Mouse (Mus musculus): ENCODE measurements around the gene Tssk1. TPM values are rescaled to one million over a fixed set of nuclear protein-coding genes. Genes with fewer than 3 reads are reported as not detected.

The Tssk1 gene
- polyA plus RNA-seq, 1 experiment from 2014 or later: 0.13 TPM

GRCm38 (mm10) chr16:17931906-17932460 is 38.0 kb downstream of the Tssk1 start:
- WGBS: 70% methylated on average over 5 of the region's 5 CpGs
- H3K4me1 ChIP-seq (replicated peaks; ENCODE audit: control insufficient read depth, insufficient read depth, low read length): peaks cover 6% of the 10 kb centered on the region
- H3K4me2 ChIP-seq (replicated peaks): no peak overlapping the region
- no peaks in the 10 kb centered on the region for H3K36me3 ChIP-seq (replicated peaks; ENCODE audit: control insufficient read depth, insufficient read depth)
- no peak overlapping the region for H3K27ac ChIP-seq
- H3K27me3 ChIP-seq (ENCODE audit: control insufficient read depth, insufficient read depth, low read length): no peaks in the 10 kb centered on the region
- H3K4me3 ChIP-seq (replicated peaks; ENCODE audit: low read length): no peak overlapping the region
- DNase-seq (ENCODE audit: low spot score) (no peak), ATAC-seq (ENCODE audit: low FRiP score) (no peak)
- no peak overlapping the region for H3K9ac ChIP-seq
- H3K9me3 ChIP-seq (ENCODE audit: control insufficient read depth, low read length): no peaks in the 10 kb centered on the region

DNA sequence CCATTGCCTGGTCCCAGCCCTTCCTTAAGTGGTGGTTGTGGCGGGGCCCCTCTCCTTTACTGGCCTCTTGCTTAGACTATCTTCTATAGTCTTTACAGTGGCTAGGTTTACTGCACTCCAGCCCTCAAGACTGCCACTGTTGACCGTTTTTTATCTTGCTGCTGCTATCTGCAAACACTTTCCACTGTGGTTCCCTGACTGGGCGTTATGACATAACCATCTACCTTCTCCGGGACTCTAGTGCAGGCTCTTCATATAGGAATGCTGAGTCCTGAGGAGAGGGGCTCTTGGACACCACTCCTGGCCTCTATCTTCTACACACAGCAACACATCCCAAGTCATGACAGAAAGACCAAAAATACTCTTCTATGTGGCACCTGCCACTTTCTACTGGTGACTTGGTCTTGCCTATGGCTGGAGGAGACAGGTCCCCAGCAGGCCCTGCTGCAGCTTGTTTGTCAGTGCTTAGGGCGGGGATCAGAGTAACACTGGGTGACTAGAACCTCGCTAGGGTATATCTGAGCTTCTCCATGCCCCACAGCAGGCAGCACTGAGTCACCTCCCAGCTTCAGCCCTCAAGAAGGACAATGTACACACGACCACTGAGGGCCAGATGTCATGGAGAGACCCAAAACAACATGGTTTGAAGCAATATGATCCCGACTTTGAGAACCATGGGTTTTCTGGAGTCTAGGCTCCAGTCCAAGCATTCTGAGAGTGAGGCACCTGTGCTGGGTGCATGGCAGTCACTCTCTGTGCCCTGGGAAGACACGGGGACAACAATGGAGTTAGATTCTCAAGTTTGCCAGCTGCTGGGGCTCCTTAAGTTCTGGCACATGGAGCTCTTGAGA is 39.8 kb downstream of the Tssk1 start:
- Histone ChIP-seq H3K4me3 (replicated peaks; ENCODE audit: low read length) (no peak overlapping the region), H3K9me3 (ENCODE audit: control insufficient read depth, low read length) (no peaks in the 10 kb centered on the region), H3K9ac (no peak overlapping the region), H3K4me2 (replicated peaks) (no peak overlapping the region), H3K27me3 (ENCODE audit: control insufficient read depth, insufficient read depth, low read length) (no peaks in the 10 kb centered on the region), H3K36me3 (replicated peaks; ENCODE audit: control insufficient read depth, insufficient read depth) (no peaks in the 10 kb centered on the region), H3K4me1 (replicated peaks; ENCODE audit: control insufficient read depth, insufficient read depth, low read length) (0 out of 2 replicates have a peak, but pooled peaks cover 1% of the 10 kb centered on the region), H3K27ac (no peak overlapping the region)
- no peak for DNase-seq (ENCODE audit: low spot score)
- 74% methylated on average over 9 of the region's 9 CpGs for WGBS
- no peak for ATAC-seq (ENCODE audit: low FRiP score)

DNA sequence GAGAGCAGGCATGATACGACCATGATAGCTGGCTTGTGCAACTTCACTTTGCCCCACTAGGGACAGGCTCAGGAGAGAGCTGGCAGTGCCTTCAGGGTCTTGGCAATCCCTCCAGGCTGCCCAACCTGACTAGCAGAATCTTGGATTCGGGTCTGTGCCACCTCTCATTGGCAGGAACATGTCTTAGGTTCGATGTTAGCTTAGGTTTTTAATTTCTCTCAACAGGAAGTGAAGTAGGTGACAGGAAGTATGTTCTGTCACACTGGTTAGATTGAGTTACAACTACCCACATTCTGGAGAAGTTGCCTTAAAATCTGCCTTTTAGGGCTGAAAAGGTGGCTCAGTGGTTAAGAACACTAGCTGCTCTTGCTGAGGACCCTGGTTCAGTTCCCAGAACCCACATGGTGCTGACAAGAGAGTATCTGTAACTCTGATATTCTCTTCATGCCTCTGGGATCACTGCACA is 40.5 kb downstream of the Tssk1 start:
- 71% methylated on average over 3 of the region's 3 CpGs for WGBS
- Histone ChIP-seq H3K4me2 (replicated peaks) (no peak overlapping the region), H3K9ac (no peak overlapping the region), H3K4me1 (replicated peaks; ENCODE audit: control insufficient read depth, insufficient read depth, low read length) (no peaks in the 10 kb centered on the region), H3K4me3 (replicated peaks; ENCODE audit: low read length) (no peak overlapping the region), H3K27ac (no peak overlapping the region), H3K9me3 (ENCODE audit: control insufficient read depth, low read length) (no peaks in the 10 kb centered on the region), H3K27me3 (ENCODE audit: control insufficient read depth, insufficient read depth, low read length) (no peaks in the 10 kb centered on the region), H3K36me3 (replicated peaks; ENCODE audit: control insufficient read depth, insufficient read depth) (no peaks in the 10 kb centered on the region)
- ATAC-seq (ENCODE audit: low FRiP score) (no peak), DNase-seq (ENCODE audit: low spot score) (no peak)

DNA sequence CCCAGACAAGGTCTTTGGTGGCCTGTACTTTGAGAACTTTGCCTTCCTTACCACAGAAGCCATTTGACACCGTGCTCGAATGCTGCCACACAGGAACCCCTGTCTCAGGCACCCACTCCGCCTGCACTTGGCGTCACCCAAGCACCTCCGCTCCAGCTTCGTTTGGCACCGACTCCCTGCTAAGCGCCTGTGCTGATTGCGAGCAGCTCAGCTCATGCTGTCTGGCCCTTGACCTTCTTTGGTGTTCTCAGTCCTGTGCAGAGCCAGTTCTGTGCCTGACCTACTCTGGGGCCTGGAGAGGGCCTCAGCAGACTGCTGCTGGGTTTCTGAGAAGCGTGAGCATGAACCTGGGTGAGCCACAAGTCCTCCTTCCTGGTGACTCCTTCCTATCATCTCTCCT is 42.8 kb downstream of the Tssk1 start:
- Histone ChIP-seq H3K9ac (no peak overlapping the region), H3K27me3 (ENCODE audit: control insufficient read depth, insufficient read depth, low read length) (no peaks in the 10 kb centered on the region), H3K4me3 (replicated peaks; ENCODE audit: low read length) (no peak overlapping the region), H3K4me2 (replicated peaks) (no peak overlapping the region), H3K9me3 (ENCODE audit: control insufficient read depth, low read length) (no peaks in the 10 kb centered on the region), H3K27ac (no peak overlapping the region), H3K36me3 (replicated peaks; ENCODE audit: control insufficient read depth, insufficient read depth) (no peaks in the 10 kb centered on the region), H3K4me1 (replicated peaks; ENCODE audit: control insufficient read depth, insufficient read depth, low read length) (no peaks in the 10 kb centered on the region)
- WGBS: 88% methylated on average over 10 of the region's 10 CpGs
- no peak for DNase-seq (ENCODE audit: low spot score)
- no peak for ATAC-seq (ENCODE audit: low FRiP score)

DNA sequence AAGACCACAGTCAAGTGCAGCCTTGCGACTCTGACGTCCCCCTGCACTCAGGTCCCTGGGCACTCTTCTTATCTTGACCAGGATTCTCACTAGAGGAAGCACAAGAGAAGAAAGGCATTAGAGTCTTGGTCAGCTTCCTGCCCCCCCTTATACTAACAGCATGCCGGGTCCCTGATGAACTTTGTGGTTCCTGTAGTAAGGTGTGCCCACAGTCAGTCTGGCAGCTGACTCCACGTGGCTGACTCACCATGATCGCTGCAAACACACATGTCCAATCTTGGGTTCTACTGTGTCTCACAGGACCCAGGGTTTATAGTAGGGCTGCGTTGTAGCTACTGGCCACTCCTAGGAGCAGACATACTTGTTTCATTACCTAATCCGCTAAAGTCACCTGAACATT is 44.2 kb downstream of the Tssk1 start:
- Histone ChIP-seq H3K9ac (no peak overlapping the region), H3K4me2 (replicated peaks) (no peak overlapping the region), H3K4me3 (replicated peaks; ENCODE audit: low read length) (no peak overlapping the region), H3K27ac (no peak overlapping the region), H3K36me3 (replicated peaks; ENCODE audit: control insufficient read depth, insufficient read depth) (no peaks in the 10 kb centered on the region), H3K4me1 (replicated peaks; ENCODE audit: control insufficient read depth, insufficient read depth, low read length) (no peaks in the 10 kb centered on the region), H3K27me3 (ENCODE audit: control insufficient read depth, insufficient read depth, low read length) (no peaks in the 10 kb centered on the region), H3K9me3 (ENCODE audit: control insufficient read depth, low read length) (no peaks in the 10 kb centered on the region)
- ATAC-seq (ENCODE audit: low FRiP score) (no peak), DNase-seq (ENCODE audit: low spot score) (no peak)
- WGBS: 84% methylated on average over 7 of the region's 7 CpGs

DNA sequence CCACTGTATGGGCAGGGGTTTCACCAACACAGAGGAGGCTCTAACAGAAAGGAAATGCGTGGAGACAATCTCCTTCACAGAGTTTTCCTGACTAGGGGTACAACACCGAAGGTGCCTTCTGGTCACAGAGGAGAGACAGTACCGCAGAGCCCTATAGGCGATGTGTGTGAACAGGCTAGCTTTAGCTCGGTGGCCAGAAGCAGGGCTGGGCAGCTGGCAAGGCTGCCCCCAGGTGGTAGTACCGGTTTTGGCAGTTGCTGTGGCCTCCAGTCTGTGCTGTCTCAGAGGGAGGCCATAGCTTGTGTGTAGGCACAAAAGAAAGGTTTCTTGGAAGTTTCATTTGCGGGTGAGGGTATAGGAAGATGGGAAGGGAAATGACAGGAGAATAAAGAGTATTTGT is 44.8 kb downstream of the Tssk1 start:
- no peak overlapping the region for H3K4me2 ChIP-seq (replicated peaks)
- ATAC-seq (ENCODE audit: low FRiP score): peak; percentile 59; the same call in 1 of the 2 replicates
- H3K9ac ChIP-seq: no peak overlapping the region
- H3K27me3 ChIP-seq (ENCODE audit: control insufficient read depth, insufficient read depth, low read length): no peaks in the 10 kb centered on the region
- no peaks in the 10 kb centered on the region for H3K9me3 ChIP-seq (ENCODE audit: control insufficient read depth, low read length)
- H3K27ac ChIP-seq: no peak overlapping the region
- no peaks in the 10 kb centered on the region for H3K36me3 ChIP-seq (replicated peaks; ENCODE audit: control insufficient read depth, insufficient read depth)
- H3K4me3 ChIP-seq (replicated peaks; ENCODE audit: low read length): no peak overlapping the region
- DNase-seq (ENCODE audit: low spot score): peak; percentile 65
- no peaks in the 10 kb centered on the region for H3K4me1 ChIP-seq (replicated peaks; ENCODE audit: control insufficient read depth, insufficient read depth, low read length)
- WGBS: 8% methylated on average over 7 of the region's 7 CpGs

DNA sequence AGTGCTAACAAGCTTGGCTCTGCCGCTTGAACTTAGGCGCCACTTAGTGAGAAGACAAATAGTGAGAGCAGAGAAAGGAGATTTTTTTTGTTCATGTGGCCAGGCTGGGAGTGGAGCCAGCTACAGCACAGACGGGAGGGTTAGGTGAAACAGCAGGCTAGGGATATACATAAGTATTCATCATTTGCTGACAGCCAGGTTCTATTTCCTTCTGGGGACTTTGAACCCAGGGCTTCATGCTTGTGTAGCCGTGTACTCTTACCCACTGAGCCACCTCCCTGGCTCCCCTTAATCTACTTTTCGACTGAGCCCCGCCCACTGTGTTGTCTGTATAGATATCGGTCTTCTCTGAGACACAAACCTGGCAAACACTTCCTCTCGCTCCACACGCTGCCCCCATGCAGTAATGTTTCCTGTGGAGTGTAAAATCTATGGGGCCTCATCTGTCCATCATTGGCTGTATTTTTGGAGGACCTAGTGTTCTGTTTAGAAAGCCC is 45.3 kb downstream of the Tssk1 start:
- H3K9me3 ChIP-seq (ENCODE audit: control insufficient read depth, low read length): no peaks in the 10 kb centered on the region
- no peaks in the 10 kb centered on the region for H3K27me3 ChIP-seq (ENCODE audit: control insufficient read depth, insufficient read depth, low read length)
- no peaks in the 10 kb centered on the region for H3K4me1 ChIP-seq (replicated peaks; ENCODE audit: control insufficient read depth, insufficient read depth, low read length)
- no peak overlapping the region for H3K27ac ChIP-seq
- no peak for DNase-seq (ENCODE audit: low spot score)
- no peak overlapping the region for H3K9ac ChIP-seq
- no peak overlapping the region for H3K4me2 ChIP-seq (replicated peaks)
- ATAC-seq (ENCODE audit: low FRiP score): no peak
- WGBS: 48% methylated on average over 9 of the region's 9 CpGs
- H3K36me3 ChIP-seq (replicated peaks; ENCODE audit: control insufficient read depth, insufficient read depth): no peaks in the 10 kb centered on the region
- H3K4me3 ChIP-seq (replicated peaks; ENCODE audit: low read length): no peak overlapping the region

DNA sequence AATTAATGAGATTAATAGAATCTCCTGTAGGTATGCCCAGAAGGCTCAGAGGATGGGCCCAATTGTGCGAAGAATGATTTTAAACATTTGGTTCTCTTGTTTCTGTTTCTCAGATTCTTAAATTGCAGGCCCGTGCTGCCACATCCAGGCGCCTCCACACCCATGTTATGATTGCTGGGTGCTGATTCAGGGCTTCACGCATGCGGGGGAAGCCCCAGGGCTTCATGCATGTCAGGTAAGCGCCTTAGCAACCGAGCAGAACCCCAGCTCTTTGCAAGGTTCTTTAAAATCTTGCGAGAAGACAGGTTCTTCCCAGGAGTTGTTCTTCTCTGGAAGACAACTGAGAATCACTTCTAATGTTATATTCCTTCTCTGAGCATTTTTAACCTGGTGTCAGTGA is 49.4 kb downstream of the Tssk1 start:
- Histone ChIP-seq H3K27me3 (ENCODE audit: control insufficient read depth, insufficient read depth, low read length) (no peaks in the 10 kb centered on the region), H3K9ac (no peak overlapping the region), H3K4me2 (replicated peaks) (no peak overlapping the region), H3K4me3 (replicated peaks; ENCODE audit: low read length) (no peak overlapping the region), H3K9me3 (ENCODE audit: control insufficient read depth, low read length) (no peaks in the 10 kb centered on the region), H3K4me1 (replicated peaks; ENCODE audit: control insufficient read depth, insufficient read depth, low read length) (no peaks in the 10 kb centered on the region), H3K36me3 (replicated peaks; ENCODE audit: control insufficient read depth, insufficient read depth) (no peaks in the 10 kb centered on the region), H3K27ac (no peak overlapping the region)
- no peak for DNase-seq (ENCODE audit: low spot score)
- 73% methylated on average over 8 of the region's 8 CpGs for WGBS
- no peak for ATAC-seq (ENCODE audit: low FRiP score)

DNA sequence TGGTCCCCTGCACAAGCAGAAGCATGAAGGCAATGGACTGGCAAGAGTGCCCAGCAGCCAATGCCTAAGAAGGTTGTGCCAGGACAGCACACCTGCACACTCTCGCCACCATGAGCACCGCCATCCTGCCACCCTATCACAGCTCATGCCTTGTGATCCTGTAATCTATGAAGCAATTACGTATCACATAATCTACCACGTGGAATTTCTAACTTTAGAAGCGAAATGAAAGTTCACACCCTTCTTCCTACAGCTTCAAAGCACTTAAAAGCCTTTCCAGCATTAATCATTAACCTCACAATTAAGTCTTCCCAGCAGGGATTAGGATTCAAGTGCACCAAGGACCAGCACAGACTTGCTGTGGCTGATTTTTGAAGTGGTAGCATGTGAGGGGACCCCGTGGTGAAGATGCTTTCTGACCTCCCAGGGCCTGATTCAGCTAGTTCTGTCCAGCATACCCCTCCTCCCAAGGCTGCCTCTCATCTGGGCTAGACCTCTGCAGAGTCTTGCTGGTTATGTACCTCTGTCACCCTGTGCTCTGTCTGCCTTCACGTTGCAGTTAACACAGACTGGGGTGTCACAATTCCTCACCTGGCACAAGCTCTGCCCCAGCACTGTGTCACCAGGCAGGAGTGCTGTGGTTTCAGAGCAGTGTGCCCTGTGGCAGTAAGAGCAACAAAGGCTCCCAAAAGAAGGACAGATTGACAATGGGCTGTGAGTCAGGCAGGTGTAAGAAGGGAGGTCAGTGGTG is 51.2 kb downstream of the Tssk1 start:
- no peak for DNase-seq (ENCODE audit: low spot score)
- Histone ChIP-seq H3K27ac (no peak overlapping the region), H3K4me3 (replicated peaks; ENCODE audit: low read length) (no peak overlapping the region), H3K36me3 (replicated peaks; ENCODE audit: control insufficient read depth, insufficient read depth) (no peaks in the 10 kb centered on the region), H3K9me3 (ENCODE audit: control insufficient read depth, low read length) (no peaks in the 10 kb centered on the region), H3K4me1 (replicated peaks; ENCODE audit: control insufficient read depth, insufficient read depth, low read length) (peaks cover 3% of the 10 kb centered on the region; the same call in 1 of the 2 replicates), H3K4me2 (replicated peaks) (no peak overlapping the region), H3K9ac (no peak overlapping the region), H3K27me3 (ENCODE audit: control insufficient read depth, insufficient read depth, low read length) (no peaks in the 10 kb centered on the region)
- 61% methylated on average over 7 of the region's 7 CpGs for WGBS
- ATAC-seq (ENCODE audit: low FRiP score): no peak
